Mouse (Mus musculus): ENCODE data around the gene Mrpl51. TPM values are rescaled to one million over a fixed set of nuclear protein-coding genes. Genes with fewer than 3 reads are reported as not detected.

The Mrpl51 gene
- total and polyA plus RNA-seq, 2 experiments = 44.0 to 69.8 TPM

GRCm38 (mm10) chr6:125148926-125149568, 42.6 kb upstream of the Mrpl51 start:
- Histone ChIP-seq H3K79me2 (ENCODE audit: control insufficient read depth, insufficient read depth, low read length) (peaks cover 12% of the 10 kb centered on the region; the same call in 1 of the 2 replicates), H3K4me3 (ENCODE audit: insufficient read depth, low read depth, low read length) (no peak overlapping the region), H3K4me1 (ENCODE audit: control insufficient read depth, insufficient read depth, low read length) (peaks cover 14% of the 10 kb centered on the region), H3K27ac (replicated peaks; ENCODE audit: insufficient read depth, low read depth, low read length) (peak overlapping the region; percentile 64), H3K36me3 (ENCODE audit: control insufficient read depth, insufficient read depth, low read length) (no peaks in the 10 kb centered on the region), H3K27me3 (ENCODE audit: control insufficient read depth, insufficient read depth, low read length) (no peaks in the 10 kb centered on the region), H3K9ac (ENCODE audit: low read depth, low read length) (peak overlapping the region; percentile 10)
- 76% methylated on average over 16 of the region's 16 CpGs for WGBS
- TF ChIP-seq POLR2A (IDR thresholded peaks at IDR 0.05; ENCODE audit: extremely low read depth, insufficient read depth, low read length) (no peak), CTCF (IDR thresholded peaks at IDR 0.05; ENCODE audit: low read depth, low read length) (no peak)
- no peak for DNase-seq (ENCODE audit: extremely low read depth, low read depth, low spot score)

- no peak for DNase-seq (ENCODE audit: extremely low read depth, low read depth, low spot score)
- Histone ChIP-seq H3K4me1 (ENCODE audit: control insufficient read depth, insufficient read depth, low read length) (peaks cover 14% of the 10 kb centered on the region), H3K36me3 (ENCODE audit: control insufficient read depth, insufficient read depth, low read length) (no peaks in the 10 kb centered on the region), H3K27me3 (ENCODE audit: control insufficient read depth, insufficient read depth, low read length) (no peaks in the 10 kb centered on the region), H3K9ac (ENCODE audit: low read depth, low read length) (peak overlapping the region; percentile 10; the same call in 1 of the 2 replicates), H3K79me2 (ENCODE audit: control insufficient read depth, insufficient read depth, low read length) (peaks cover 12% of the 10 kb centered on the region; the same call in 1 of the 2 replicates), H3K27ac (replicated peaks; ENCODE audit: insufficient read depth, low read depth, low read length) (no peak overlapping the region), H3K4me3 (ENCODE audit: insufficient read depth, low read depth, low read length) (no peak overlapping the region)
- TF ChIP-seq POLR2A (IDR thresholded peaks at IDR 0.05; ENCODE audit: extremely low read depth, insufficient read depth, low read length) = no peak
- TF ChIP-seq CTCF (IDR thresholded peaks at IDR 0.05; ENCODE audit: low read depth, low read length) = no peak
- WGBS = 86% methylated on average over 7 of the region's 7 CpGs
Observed at GRCm38 (mm10) chr6:125149569-125149950, 42.0 kb upstream of the Mrpl51 start.

- Histone ChIP-seq H3K4me3 (ENCODE audit: insufficient read depth, low read depth, low read length) (no peak overlapping the region), H3K9ac (ENCODE audit: low read depth, low read length) (no peak overlapping the region), H3K36me3 (ENCODE audit: control insufficient read depth, insufficient read depth, low read length) (no peaks in the 10 kb centered on the region), H3K27me3 (ENCODE audit: control insufficient read depth, insufficient read depth, low read length) (no peaks in the 10 kb centered on the region), H3K79me2 (ENCODE audit: control insufficient read depth, insufficient read depth, low read length) (peaks cover 2% of the 10 kb centered on the region; the same call in 1 of the 2 replicates), H3K4me1 (ENCODE audit: control insufficient read depth, insufficient read depth, low read length) (peaks cover 6% of the 10 kb centered on the region), H3K27ac (replicated peaks; ENCODE audit: insufficient read depth, low read depth, low read length) (no peak overlapping the region)
- DNase-seq (ENCODE audit: extremely low read depth, low read depth, low spot score) = no peak
- 87% methylated on average over 22 of the region's 22 CpGs for WGBS
- no peak for TF ChIP-seq CTCF (IDR thresholded peaks at IDR 0.05; ENCODE audit: low read depth, low read length)
Observed at GRCm38 (mm10) chr6:125152212-125153017, 39.2 kb upstream of the Mrpl51 start.

- TF ChIP-seq POLR2A (IDR thresholded peaks at IDR 0.05; ENCODE audit: extremely low read depth, insufficient read depth, low read length) (no peak), CTCF (IDR thresholded peaks at IDR 0.05; ENCODE audit: low read depth, low read length) (no peak)
- Histone ChIP-seq H3K4me1 (ENCODE audit: control insufficient read depth, insufficient read depth, low read length) (peaks cover 5% of the 10 kb centered on the region), H3K36me3 (ENCODE audit: control insufficient read depth, insufficient read depth, low read length) (no peaks in the 10 kb centered on the region), H3K27me3 (ENCODE audit: control insufficient read depth, insufficient read depth, low read length) (no peaks in the 10 kb centered on the region), H3K27ac (replicated peaks; ENCODE audit: insufficient read depth, low read depth, low read length) (no peak overlapping the region), H3K9ac (ENCODE audit: low read depth, low read length) (no peak overlapping the region), H3K79me2 (ENCODE audit: control insufficient read depth, insufficient read depth, low read length) (no peaks in the 10 kb centered on the region; the same call in 1 of the 2 replicates), H3K4me3 (ENCODE audit: insufficient read depth, low read depth, low read length) (no peak overlapping the region)
- no peak for DNase-seq (ENCODE audit: extremely low read depth, low read depth, low spot score)
- WGBS = 96% methylated on average over 5 of the region's 5 CpGs
Observed at GRCm38 (mm10) chr6:125153018-125153389, 38.6 kb upstream of the Mrpl51 start.

- Histone ChIP-seq H3K9ac (ENCODE audit: low read depth, low read length) (no peak overlapping the region), H3K36me3 (ENCODE audit: control insufficient read depth, insufficient read depth, low read length) (no peaks in the 10 kb centered on the region), H3K27me3 (ENCODE audit: control insufficient read depth, insufficient read depth, low read length) (no peaks in the 10 kb centered on the region), H3K79me2 (ENCODE audit: control insufficient read depth, insufficient read depth, low read length) (no peaks in the 10 kb centered on the region; the same call in 1 of the 2 replicates), H3K27ac (replicated peaks; ENCODE audit: insufficient read depth, low read depth, low read length) (no peak overlapping the region), H3K4me1 (ENCODE audit: control insufficient read depth, insufficient read depth, low read length) (peaks cover 4% of the 10 kb centered on the region), H3K4me3 (ENCODE audit: insufficient read depth, low read depth, low read length) (no peak overlapping the region)
- no peak for TF ChIP-seq CTCF (IDR thresholded peaks at IDR 0.05; ENCODE audit: low read depth, low read length)
- no peak for TF ChIP-seq POLR2A (IDR thresholded peaks at IDR 0.05; ENCODE audit: extremely low read depth, insufficient read depth, low read length)
- 81% methylated on average over 4 of the region's 4 CpGs for WGBS
- DNase-seq (ENCODE audit: extremely low read depth, low read depth, low spot score) = no peak
Observed at GRCm38 (mm10) chr6:125153682-125154081, 37.9 kb upstream of the Mrpl51 start.

GRCm38 (mm10) chr6:125154550-125154949, 37.1 kb upstream of the Mrpl51 start:
- Histone ChIP-seq H3K79me2 (ENCODE audit: control insufficient read depth, insufficient read depth, low read length) (no peaks in the 10 kb centered on the region; the same call in 1 of the 2 replicates), H3K27ac (replicated peaks; ENCODE audit: insufficient read depth, low read depth, low read length) (no peak overlapping the region), H3K4me1 (ENCODE audit: control insufficient read depth, insufficient read depth, low read length) (no peaks in the 10 kb centered on the region), H3K9ac (ENCODE audit: low read depth, low read length) (no peak overlapping the region), H3K36me3 (ENCODE audit: control insufficient read depth, insufficient read depth, low read length) (no peaks in the 10 kb centered on the region), H3K4me3 (ENCODE audit: insufficient read depth, low read depth, low read length) (no peak overlapping the region), H3K27me3 (ENCODE audit: control insufficient read depth, insufficient read depth, low read length) (no peaks in the 10 kb centered on the region)
- peak; percentile 48 for DNase-seq (ENCODE audit: extremely low read depth, low read depth, low spot score)
- TF ChIP-seq CTCF (IDR thresholded peaks at IDR 0.05; ENCODE audit: low read depth, low read length) (peak; percentile 51; the same call in 1 of the 2 replicates), POLR2A (IDR thresholded peaks at IDR 0.05; ENCODE audit: extremely low read depth, insufficient read depth, low read length) (no peak)

Data from liver, adult 2 months (tissue).